Mouse (Mus musculus) hematopoietic stem cell, adult 5-6 weeks (primary cell): ENCODE measurements at regions not wholly inside any gene's neighbourhood (a gene's known extent, or its start where the extent isn't known, plus 50 kb on each side); places are given as distances from the start of the nearest gene placed in this dataset.

Experiments
- ATAC-seq, 2 experiments: fragments of 125-278 bp in 1 of 2; replicated peaks in 1 of 2; 2 replicates each; pipeline ENCODE4 v1.8.0; 2016 to 2017; ENCODE audit warnings: inconsistent platforms in 2 of 2, mild to moderate bottlenecking in 2 of 2, moderate number of reproducible peaks in 2 of 2, low read depth in 1 of 2, moderate TSS enrichment in 1 of 2; ENCODE audit not compliant: low FRiP score in 2 of 2, poor library complexity in 2 of 2, severe bottlenecking in 2 of 2, insufficient read depth in 1 of 2, low TSS enrichment in 1 of 2

DNA sequence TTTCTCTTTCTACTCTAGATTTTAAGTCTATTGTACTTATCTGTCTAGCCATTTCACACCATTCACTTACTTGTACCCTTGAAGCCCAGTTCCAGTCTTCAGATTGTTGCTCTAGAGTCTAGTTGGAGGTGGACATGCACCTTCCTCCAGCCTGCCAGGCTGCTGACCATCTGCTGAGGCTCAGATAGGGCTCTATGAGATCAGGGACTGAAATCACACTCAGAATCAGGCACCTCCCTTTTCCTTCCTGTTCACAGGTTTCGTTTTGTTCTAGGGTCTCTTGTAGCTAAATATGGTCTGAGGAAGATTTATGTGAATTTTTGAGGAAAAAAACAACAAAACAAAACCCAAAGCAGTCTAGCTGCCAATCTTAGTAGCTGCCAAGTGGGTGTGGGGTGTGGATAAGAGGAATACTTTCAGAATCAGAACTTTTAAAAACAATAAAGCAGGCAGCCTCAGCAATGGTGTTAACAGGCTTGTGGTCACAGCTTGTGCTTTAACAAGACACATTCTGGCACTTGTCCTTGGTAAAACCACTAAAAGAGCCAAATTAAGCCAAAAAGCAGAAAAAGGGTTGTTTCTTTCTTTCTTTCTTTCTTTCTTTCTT, 225.9 kb upstream of the Gvin1 start:
- ATAC-seq, result peak; percentile 95 to 96
